Comparison of ENCODE assay signal across 10 mouse cellular contexts in genomic region chr14:51069617-51070016, GRCm38 (mm10). TPM values are rescaled to one million over a fixed set of nuclear protein-coding genes. Genes with fewer than 3 reads are reported as not detected.
DNase-seq lines count a peak whose midpoint lies in the region; ATAC-seq and TF ChIP-seq lines count a peak whose summit lies in the region.
"Had no signal": no experiment of that assay in that cellular context is flagged by ENCODE, and none has a peak within 500 bp of the region (broad histone marks: within the 10 kb centered on the region; RNA-seq: fewer than 3 reads in every experiment).

No protein-coding gene starts in this region.

- no peak for ATAC-seq in heart, embryonic 11.5 days (replicated peaks; ENCODE audit: insufficient number of reproducible peaks, low FRiP score, low TSS enrichment)
- no peak for ATAC-seq in limb, embryonic 14.5 days (ENCODE audit: low FRiP score, low read depth)

- WGBS in heart, embryonic 11.5 days (ENCODE audit: insufficient replicate concordance): 80% methylated on average over 2 of the region's 2 CpGs
- 85% methylated on average over 2 of the region's 2 CpGs for WGBS in limb, embryonic 14.5 days

- H3K4me1 ChIP-seq in heart, embryonic 11.5 days (ENCODE audit: control insufficient read depth, insufficient read depth, low read length): no peaks in the 10 kb centered on the region
- H3K4me1 ChIP-seq in limb, embryonic 14.5 days (ENCODE audit: control insufficient read depth, insufficient read depth, low read length): peaks cover 4% of the 10 kb centered on the region; the same call in 1 of the 2 replicates

- H3K36me3 ChIP-seq in heart, embryonic 11.5 days (ENCODE audit: control insufficient read depth, insufficient read depth, low read length): no peaks in the 10 kb centered on the region
- H3K36me3 ChIP-seq in limb, embryonic 14.5 days (ENCODE audit: control insufficient read depth, insufficient read depth, low read length): no peaks in the 10 kb centered on the region

- no peak overlapping the region for H3K4me3 ChIP-seq in heart, embryonic 11.5 days (ENCODE audit: low read depth, low read length)
- H3K4me3 ChIP-seq in limb, embryonic 14.5 days (replicated peaks; ENCODE audit: low read length): no peak overlapping the region
- H3K4me3 ChIP-seq: myocyte had no signal

- H3K4me2 ChIP-seq in heart, embryonic 11.5 days: no peak overlapping the region
- H3K4me2 ChIP-seq in limb, embryonic 14.5 days (replicated peaks; ENCODE audit: low read depth, low read length, severe bottlenecking): no peak overlapping the region

- no peaks in the 10 kb centered on the region for H3K9me3 ChIP-seq in heart, embryonic 11.5 days (replicated peaks; ENCODE audit: control insufficient read depth, low read length)
- H3K9me3 ChIP-seq in limb, embryonic 14.5 days (ENCODE audit: control insufficient read depth, low read length): no peaks in the 10 kb centered on the region

- DNase-seq in heart, adult 18-20 months: peak; percentile 40 to 65
- DNase-seq in urinary bladder, postnatal 14 days (ENCODE audit: low spot score): peak; percentile 50
- no peak for DNase-seq in urinary bladder, postnatal 36 days (ENCODE audit: low spot score in 2 of 2)
- DNase-seq in limb, embryonic 14.5 days (ENCODE audit: low spot score): peak; percentile 32
- peak; percentile 58 for DNase-seq in testis, postnatal 10 days (ENCODE audit: low spot score)
- DNase-seq in ovary, postnatal 10 days (ENCODE audit: low spot score): no peak
- DNase-seq in cerebellum, adult 9-10 months: no peak

- no peak for TF ChIP-seq POLR2A in limb, embryonic 14.5 days (IDR thresholded peaks at IDR 0.05; ENCODE audit: borderline replicate concordance, extremely low read depth, insufficient read depth, insufficient read length)

- no peak overlapping the region for H3K9ac ChIP-seq in heart, embryonic 11.5 days (ENCODE audit: low read depth, low read length)
- no peak overlapping the region for H3K9ac ChIP-seq in limb, embryonic 14.5 days (ENCODE audit: low read depth, low read length, severe bottlenecking)

- H3K27me3 ChIP-seq in heart, embryonic 11.5 days (ENCODE audit: control insufficient read depth, insufficient read depth, low read length): no peaks in the 10 kb centered on the region
- H3K27me3 ChIP-seq in limb, embryonic 14.5 days (ENCODE audit: control insufficient read depth, insufficient read depth, low read length): no peaks in the 10 kb centered on the region

- H3K27ac ChIP-seq in heart, embryonic 11.5 days (ENCODE audit: low read depth, low read length): no peak overlapping the region
- no peak overlapping the region for H3K27ac ChIP-seq in limb, embryonic 14.5 days (replicated peaks; ENCODE audit: low read depth, low read length)

RNA-seq across cellular contexts. Expression of gene Olfr750, which starts 4.6 kb away (rescaled TPM):
- total RNA-seq in heart, adult 18-20 months (2021): not detected
- polyA plus RNA-seq in heart, embryonic 11.5 days (2014; fragmentation: Nextera tagmentation; extraction: Ambion mirVana): not detected in 2 replicates
- polyA plus RNA-seq in limb, embryonic 14.5 days (2012; rRNA removed): not detected in 2 replicates
- not detected in 2 replicates for polyA plus RNA-seq in limb, embryonic 14.5 days (2014; fragmentation: Nextera tagmentation; extraction: Ambion mirVana)
- total RNA-seq: heart, postnatal 14 days had no signal
- polyA plus RNA-seq: myocyte had no signal

RNA-seq across cellular contexts. Expression of gene Rnase12, which starts 12.2 kb away (rescaled TPM):
- total RNA-seq in heart, adult 18-20 months (2021): not detected
- polyA plus RNA-seq in heart, embryonic 11.5 days (2014; fragmentation: Nextera tagmentation; extraction: Ambion mirVana): 0.46 TPM in 1 of 2 replicates, not detected in the other
- 0.14 and 0.17 TPM in 2 replicates for polyA plus RNA-seq in limb, embryonic 14.5 days (2012; rRNA removed)
- not detected in 2 replicates for polyA plus RNA-seq in limb, embryonic 14.5 days (2014; fragmentation: Nextera tagmentation; extraction: Ambion mirVana)
- total RNA-seq: heart, postnatal 14 days had no signal
- polyA plus RNA-seq: myocyte had no signal

RNA-seq across cellular contexts. Expression of gene Rnase11, which starts 19.7 kb away (rescaled TPM):
- not detected for total RNA-seq in heart, adult 18-20 months (2021)
- polyA plus RNA-seq in heart, embryonic 11.5 days (2014; fragmentation: Nextera tagmentation; extraction: Ambion mirVana): not detected in 2 replicates
- not detected in 2 replicates for polyA plus RNA-seq in limb, embryonic 14.5 days (2012; rRNA removed)
- polyA plus RNA-seq in limb, embryonic 14.5 days (2014; fragmentation: Nextera tagmentation; extraction: Ambion mirVana): not detected in 2 replicates
- total RNA-seq: heart, postnatal 14 days had no signal
- polyA plus RNA-seq: myocyte had no signal

RNA-seq across cellular contexts. Expression of gene Rnase4, which starts 21.3 kb away (rescaled TPM):
- 10 to 100 TPM; 43.0 to 46.9 TPM for total RNA-seq in heart, adult 18-20 months (2021)
- 11.5 and 12.6 TPM in 2 replicates for polyA plus RNA-seq in heart, embryonic 11.5 days (2014; fragmentation: Nextera tagmentation; extraction: Ambion mirVana)
- 66.2 and 67.4 TPM in 2 replicates for polyA plus RNA-seq in limb, embryonic 14.5 days (2012; rRNA removed)
- polyA plus RNA-seq in limb, embryonic 14.5 days (2014; fragmentation: Nextera tagmentation; extraction: Ambion mirVana): 51.9 and 59.4 TPM in 2 replicates

RNA-seq across cellular contexts. Expression of gene Ang, which starts 21.3 kb away (rescaled TPM):
- total RNA-seq in heart, adult 18-20 months (2021): 1 to 10 TPM; 6.1 to 6.9 TPM
- 2.1 and 2.8 TPM in 2 replicates for polyA plus RNA-seq in heart, embryonic 11.5 days (2014; fragmentation: Nextera tagmentation; extraction: Ambion mirVana)
- 9.7 and 13.6 TPM in 2 replicates for polyA plus RNA-seq in limb, embryonic 14.5 days (2012; rRNA removed)
- polyA plus RNA-seq in limb, embryonic 14.5 days (2014; fragmentation: Nextera tagmentation; extraction: Ambion mirVana): 7.3 and 8.3 TPM in 2 replicates

Comparison
In these comparisons a context has a peak if more than half of its experiments do, and no peak if none do; other contexts are left out.
1. DNase-seq: peak in heart, adult 18-20 months (2 of 2), urinary bladder, postnatal 14 days (single experiment), limb, embryonic 14.5 days (single experiment) and testis, postnatal 10 days (single experiment); none in urinary bladder, postnatal 36 days (0 of 2), ovary, postnatal 10 days (single experiment) and cerebellum, adult 9-10 months (single experiment).